ENCODE assay signal across 20 mouse cellular contexts in the genomic region with DNA sequence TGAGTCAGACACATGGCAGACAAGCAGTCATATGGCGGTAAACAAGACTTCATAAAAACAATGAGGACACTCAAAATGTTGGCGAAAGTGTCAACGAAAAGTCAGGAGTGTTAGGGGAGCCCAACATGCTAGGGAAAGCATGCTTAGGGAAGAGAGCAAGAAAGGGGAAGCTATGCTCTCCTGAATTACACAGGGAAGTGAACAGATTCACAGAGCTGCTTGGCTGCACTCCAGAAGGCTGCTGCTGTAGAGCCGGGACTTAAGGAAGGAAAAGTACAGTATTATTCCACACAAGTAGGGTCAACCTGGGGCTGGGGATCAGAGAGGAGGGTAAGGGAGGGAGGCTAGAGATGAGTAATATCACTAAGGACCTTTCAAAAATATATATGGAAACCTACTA.
DNase-seq lines count a peak whose midpoint lies in the region; ATAC-seq and TF ChIP-seq lines count a peak whose summit lies in the region.
"Had no signal": no experiment of that assay in that cellular context is flagged by ENCODE, and none has a peak within 500 bp of the region (broad histone marks: within the 10 kb centered on the region; RNA-seq: fewer than 3 reads in every experiment).

No protein-coding gene starts in this region.

- H3K27ac ChIP-seq in forebrain, postnatal 0 days (ENCODE audit: low read depth, low read length): no peak overlapping the region
- H3K27ac ChIP-seq in forebrain, embryonic 13.5 days: no peak overlapping the region
- H3K27ac ChIP-seq: forebrain, embryonic 15.5 days; heart, adult 2 months; heart, embryonic 15.5 days; limb, embryonic 13.5 days; liver, embryonic 14.5 days; midbrain, embryonic 12.5 days; stomach, postnatal 0 days had no signal

- no peaks in the 10 kb centered on the region for H3K36me3 ChIP-seq in forebrain, postnatal 0 days (ENCODE audit: insufficient read depth)
- no peaks in the 10 kb centered on the region for H3K36me3 ChIP-seq in forebrain, embryonic 13.5 days (ENCODE audit: poor library complexity, severe bottlenecking)
- H3K36me3 ChIP-seq: forebrain, embryonic 15.5 days; heart, embryonic 15.5 days; limb, embryonic 13.5 days; midbrain, embryonic 12.5 days had no signal

- no peak overlapping the region for H3K9ac ChIP-seq in forebrain, postnatal 0 days
- H3K9ac ChIP-seq in forebrain, embryonic 13.5 days: no peak overlapping the region
- H3K9ac ChIP-seq: forebrain, embryonic 15.5 days; heart, embryonic 15.5 days; limb, embryonic 13.5 days; liver, embryonic 14.5 days; midbrain, embryonic 12.5 days had no signal

- WGBS in forebrain, postnatal 0 days: 52% methylated on average over 4 of the region's 4 CpGs
- 69% methylated on average over 4 of the region's 4 CpGs for WGBS in forebrain, embryonic 13.5 days

- peak; percentile 23; the same call in 1 of the 2 replicates for ATAC-seq in forebrain, postnatal 0 days
- ATAC-seq in forebrain, embryonic 13.5 days: no peak
- ATAC-seq: activated CD4-positive, CD25-positive, alpha-beta regulatory T cell, adult 4 months; forebrain, embryonic 15.5 days; hindbrain, embryonic 16.5 days; intestine, postnatal 0 days had no signal

- no peaks in the 10 kb centered on the region for H3K9me3 ChIP-seq in forebrain, postnatal 0 days (ENCODE audit: low read length)
- no peaks in the 10 kb centered on the region for H3K9me3 ChIP-seq in forebrain, embryonic 13.5 days (replicated peaks)
- H3K9me3 ChIP-seq: forebrain, embryonic 15.5 days; heart, embryonic 15.5 days; limb, embryonic 13.5 days; midbrain, embryonic 12.5 days had no signal

- no peak overlapping the region for H3K4me2 ChIP-seq in forebrain, postnatal 0 days (ENCODE audit: low read depth)
- H3K4me2 ChIP-seq in forebrain, embryonic 13.5 days: no peak overlapping the region
- H3K4me2 ChIP-seq: forebrain, embryonic 15.5 days; heart, embryonic 15.5 days; limb, embryonic 13.5 days; midbrain, embryonic 12.5 days had no signal

- no peak overlapping the region for H3K4me3 ChIP-seq in forebrain, postnatal 0 days (ENCODE audit: low read depth, low read length)
- no peak overlapping the region for H3K4me3 ChIP-seq in forebrain, embryonic 13.5 days
- H3K4me3 ChIP-seq: forebrain, embryonic 15.5 days; heart, adult 2 months; heart, embryonic 15.5 days; limb, embryonic 13.5 days; midbrain, embryonic 12.5 days had no signal

- H3K27me3 ChIP-seq in forebrain, postnatal 0 days (ENCODE audit: insufficient read depth, low read length): no peaks in the 10 kb centered on the region
- no peaks in the 10 kb centered on the region for H3K27me3 ChIP-seq in forebrain, embryonic 13.5 days
- H3K27me3 ChIP-seq: forebrain, embryonic 15.5 days; heart, embryonic 15.5 days; limb, embryonic 13.5 days; midbrain, embryonic 12.5 days had no signal

- H3K4me1 ChIP-seq in forebrain, postnatal 0 days (ENCODE audit: insufficient read depth): no peaks in the 10 kb centered on the region
- no peaks in the 10 kb centered on the region for H3K4me1 ChIP-seq in forebrain, embryonic 13.5 days
- H3K4me1 ChIP-seq: heart, embryonic 15.5 days; limb, embryonic 13.5 days; midbrain, embryonic 12.5 days had no signal

- DNase-seq in adrenal gland, postnatal 10 days: peak; percentile 17
- no peak for DNase-seq in adrenal gland, adult 2 months
- peak; percentile 53 for DNase-seq in forebrain, postnatal 0 days
- peak; percentile 33 for DNase-seq in kidney, postnatal 10 days
- no peak for DNase-seq in kidney, adult 18-20 months
- DNase-seq in right cerebral cortex, postnatal 10 days (ENCODE audit: low spot score in 2 of 2): peak; percentile 46 to 60
- no peak for DNase-seq in right cerebral cortex, adult 18-20 months
- DNase-seq: cerebellum, postnatal 36 days; heart, adult 2 months; heart, postnatal 4 days had no signal

- TF ChIP-seq CTCF in forebrain, postnatal 0 days (IDR thresholded peaks at IDR 0.05; ENCODE audit: low read depth): no peak

Comparison
In these comparisons a context has a peak if more than half of its experiments do, and no peak if none do; other contexts are left out.
1. DNase-seq: peak in adrenal gland, postnatal 10 days (single experiment), forebrain, postnatal 0 days (single experiment), kidney, postnatal 10 days (single experiment) and right cerebral cortex, postnatal 10 days (2 of 2); none in adrenal gland, adult 2 months (single experiment), kidney, adult 18-20 months (single experiment) and right cerebral cortex, adult 18-20 months (single experiment).